Mouse (Mus musculus) kidney, adult 18-20 months (tissue): ENCODE results near the gene Trpm3.
"Not testable (repeated sequence)": the region's sequence is repeated elsewhere in the genome, so short reads cannot be mapped to it uniquely, and the experiment has no call there.

Experiments used
- DNase-seq: peaks from one replicate; pipeline ENCODE4 v3.0.0; 2021

The Trpm3 gene

DNA sequence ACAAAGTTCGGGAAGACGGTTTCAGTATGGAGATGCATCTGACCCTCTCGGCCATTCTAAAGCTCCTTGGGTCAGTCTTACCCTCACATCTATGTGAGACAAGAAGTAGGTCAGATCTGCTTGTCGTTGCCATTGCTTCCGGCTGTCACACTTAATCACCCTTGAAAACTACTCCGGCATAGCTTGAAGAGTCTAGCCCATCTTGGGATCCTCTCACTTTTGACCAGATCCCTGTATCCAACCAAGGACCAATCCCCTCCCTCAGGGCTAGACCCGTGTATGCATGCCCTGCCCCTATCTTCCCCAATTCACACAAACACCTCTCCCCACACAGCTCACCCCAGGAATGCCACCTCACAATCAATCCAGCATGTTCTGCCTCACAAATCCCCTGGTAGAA is 867.0 kb downstream of the Trpm3 start:
- no peak for DNase-seq

DNA sequence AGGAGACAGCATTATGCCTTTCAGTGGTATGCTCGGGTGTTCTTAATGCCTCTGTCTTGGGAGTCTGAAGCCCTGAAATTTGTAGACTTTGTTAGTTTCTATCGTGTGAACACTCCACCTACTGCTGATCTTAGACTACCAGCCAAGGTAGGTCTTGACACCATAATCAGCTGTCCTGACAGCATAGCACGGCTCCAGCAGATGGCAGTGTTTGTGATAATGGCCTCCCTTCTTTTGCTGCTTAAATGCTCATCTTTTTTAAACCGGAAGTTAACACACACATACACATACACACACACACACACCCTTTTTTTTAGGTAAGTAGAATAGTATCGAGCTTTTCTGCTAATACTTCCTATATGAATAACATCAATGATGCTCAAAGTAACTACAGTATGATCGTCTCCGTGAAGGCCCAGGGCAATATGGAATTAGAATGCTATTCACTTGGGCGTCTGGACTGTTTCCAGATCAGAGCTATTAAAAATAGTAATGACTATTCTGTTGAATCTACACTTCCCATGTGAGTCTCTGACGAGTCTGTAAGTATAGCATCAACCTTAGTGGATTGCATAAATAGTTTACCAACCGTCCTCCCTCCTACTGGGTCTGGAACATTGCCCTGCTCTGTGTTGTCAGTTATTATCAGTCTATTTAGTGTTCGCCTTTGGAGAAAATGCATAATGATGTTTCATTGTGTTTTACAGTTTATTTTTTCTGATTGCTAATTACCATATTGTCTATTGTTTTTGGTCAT is 867.8 kb downstream of the Trpm3 start:
- DNase-seq = peak; percentile 71

DNA sequence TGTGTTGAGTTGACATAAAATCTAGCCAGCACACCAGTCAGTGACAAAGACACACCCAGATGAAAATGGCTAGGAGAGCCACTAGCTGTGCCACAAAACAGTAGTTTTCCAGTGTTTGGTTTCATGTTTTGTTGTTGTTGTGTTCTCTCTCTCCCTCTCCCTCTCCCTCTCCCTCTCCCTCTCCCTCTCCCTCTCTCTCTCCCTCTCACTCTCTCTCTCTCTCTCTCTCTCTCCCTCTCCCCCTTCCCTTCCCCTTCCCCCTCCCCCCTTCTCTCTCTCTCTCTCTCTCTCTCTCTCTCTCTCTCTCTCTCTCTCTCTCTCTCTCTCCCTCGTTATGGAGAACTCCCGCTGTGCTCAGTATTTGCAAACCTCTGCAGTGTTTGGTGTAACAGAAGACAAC is 874.8 kb downstream of the Trpm3 start:
- DNase-seq = no peak

DNA sequence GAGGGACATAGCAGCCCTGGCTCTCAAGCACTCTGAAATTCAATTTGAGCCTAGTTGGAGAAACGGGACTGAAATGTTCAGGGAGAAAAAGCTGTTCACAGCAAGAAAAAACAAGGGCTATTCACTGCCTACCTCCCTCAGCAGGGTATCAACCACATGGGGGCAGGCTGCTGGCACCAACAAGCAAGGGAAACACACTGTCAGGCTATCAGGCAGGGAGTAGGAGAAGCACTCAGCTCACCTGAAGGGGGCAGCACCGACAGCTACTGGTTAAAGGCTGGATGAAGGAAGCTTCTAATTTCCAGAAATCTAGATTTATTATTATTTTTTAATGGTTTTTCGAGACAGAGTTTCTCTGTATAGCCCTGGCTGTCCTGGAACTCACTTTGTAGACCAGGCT is 876.7 kb downstream of the Trpm3 start:
- peak; percentile 72 for DNase-seq

DNA sequence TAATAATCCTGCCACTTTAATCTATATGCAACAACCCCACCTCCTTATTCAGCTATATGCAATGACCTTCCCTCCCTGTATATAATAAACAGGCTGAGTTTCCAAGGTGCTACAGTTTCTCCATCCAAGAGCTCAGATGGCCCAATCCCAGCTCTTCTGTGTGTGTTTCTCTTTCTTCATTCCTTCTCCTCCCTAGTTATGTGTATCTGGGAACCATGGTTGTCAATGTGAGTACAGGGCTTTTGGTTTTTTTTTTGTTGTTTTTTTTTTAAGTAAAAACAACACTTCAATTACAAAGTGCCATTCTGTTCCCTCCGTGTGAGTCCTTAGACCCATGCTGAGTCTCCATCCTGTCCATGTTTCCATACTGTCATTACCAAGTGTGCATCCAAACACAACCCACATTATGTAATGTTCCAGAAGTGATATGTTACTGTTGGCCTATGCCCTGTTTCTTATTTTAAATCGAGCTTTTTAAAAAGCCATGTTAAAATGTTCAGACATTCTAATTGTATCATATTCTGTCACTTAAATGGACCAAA is 879.4 kb downstream of the Trpm3 start:
- no peak for DNase-seq

DNA sequence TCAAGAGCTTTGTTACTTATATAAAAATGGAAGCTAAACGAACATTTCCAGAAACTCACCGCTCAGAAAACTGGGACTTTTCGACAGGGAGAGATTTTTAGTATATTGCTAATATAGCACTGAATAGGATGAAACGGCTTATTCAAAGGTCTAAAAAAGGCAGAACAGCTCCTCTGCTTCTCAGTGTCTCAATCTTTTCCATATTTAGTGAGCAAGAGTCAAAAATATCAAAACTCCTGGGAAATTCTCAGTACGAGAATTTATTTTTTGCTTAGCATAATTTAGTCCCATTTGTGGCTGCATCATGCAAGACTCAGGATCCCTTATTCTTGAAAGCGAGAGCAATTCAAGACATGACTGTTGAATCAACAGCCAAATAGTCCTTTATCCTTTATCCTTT is 884.1 kb downstream of the Trpm3 start:
- no peak for DNase-seq

DNA sequence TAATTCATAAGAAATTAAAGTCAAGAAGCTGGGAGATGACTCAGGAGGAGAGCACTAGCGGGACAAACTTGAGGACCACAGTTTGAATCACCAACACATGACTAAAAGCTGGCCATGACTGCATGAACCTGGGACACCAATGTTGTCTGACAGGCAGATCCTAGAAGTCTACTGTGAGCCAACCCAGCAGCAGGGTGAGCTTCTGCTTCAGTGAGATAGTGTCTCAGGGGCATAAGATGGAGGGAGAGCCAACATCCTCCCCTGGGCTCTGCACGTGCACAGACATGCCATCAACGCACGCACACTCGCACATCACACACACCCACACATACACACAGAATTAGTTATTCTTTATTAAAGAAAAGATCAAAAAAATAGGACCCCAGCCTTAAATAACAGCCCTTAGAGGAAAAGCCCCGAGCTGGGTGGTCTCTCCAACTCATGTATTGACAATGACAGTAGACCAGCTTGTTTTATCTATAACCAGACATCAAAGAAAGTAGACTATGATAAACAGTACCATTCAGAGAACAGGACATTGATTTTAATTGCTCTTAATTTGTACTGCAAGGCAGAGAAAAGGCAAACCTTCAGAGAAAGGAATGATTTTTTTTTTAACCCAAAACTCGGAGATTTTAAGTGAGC is 884.6 kb downstream of the Trpm3 start:
- no peak for DNase-seq

DNA sequence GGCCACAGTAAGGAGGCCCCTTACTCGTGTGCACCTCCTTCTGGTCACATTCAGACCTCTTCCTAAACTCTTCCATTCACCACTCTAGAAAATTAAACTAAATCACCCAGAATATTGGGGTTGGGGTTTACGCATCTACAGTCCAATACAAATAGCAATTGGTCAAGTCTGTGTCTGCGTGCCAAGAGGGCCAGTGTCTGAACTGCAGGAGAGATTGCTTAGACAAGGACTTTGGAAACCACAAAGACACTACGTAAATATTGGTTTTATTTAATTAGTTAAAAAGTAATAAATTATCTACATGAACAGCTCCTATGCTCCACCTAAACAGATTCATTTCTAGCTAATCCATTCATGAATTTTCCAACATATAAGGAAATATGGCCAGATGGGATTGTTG is 886.0 kb downstream of the Trpm3 start:
- DNase-seq = no peak

DNA sequence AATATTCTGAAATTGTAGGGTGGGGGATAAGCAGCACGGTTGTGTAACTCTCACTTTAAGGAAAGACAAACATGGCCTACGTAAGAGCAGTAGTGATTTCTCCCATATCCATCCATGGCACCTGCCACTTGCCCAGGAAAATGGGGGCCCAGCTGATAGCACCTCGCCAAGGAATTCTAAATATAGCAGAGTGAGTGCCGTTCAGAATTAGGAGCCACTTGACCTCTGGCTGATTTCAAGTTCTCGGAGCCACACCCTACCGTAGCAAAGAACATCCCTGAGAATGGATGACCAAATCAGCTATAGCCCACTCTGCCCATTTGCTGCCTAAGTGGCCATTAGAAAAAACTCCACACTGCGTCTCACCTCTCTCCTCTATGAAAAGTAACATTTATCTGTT is 887.6 kb downstream of the Trpm3 start:
- DNase-seq = no peak

DNA sequence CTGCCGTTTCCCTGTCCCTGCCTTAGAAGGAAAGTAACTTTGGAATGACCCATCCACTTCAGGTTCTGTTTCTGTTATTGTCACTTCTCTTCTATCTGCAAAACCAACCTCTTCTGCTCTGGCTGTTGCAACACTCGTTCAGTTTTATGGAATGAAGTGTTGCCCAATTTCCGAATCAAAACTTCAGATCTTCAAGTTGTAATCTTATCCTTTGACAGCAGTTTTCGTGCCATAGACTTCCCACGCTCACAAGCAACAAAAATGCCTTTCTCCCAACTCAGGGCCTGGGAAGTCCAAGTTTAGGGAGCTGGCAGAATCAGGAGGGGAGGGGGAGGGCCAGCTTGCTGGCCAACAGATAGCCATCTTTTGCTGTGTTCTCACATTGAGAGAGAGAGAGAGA is 889.4 kb downstream of the Trpm3 start:
- no peak for DNase-seq

DNA sequence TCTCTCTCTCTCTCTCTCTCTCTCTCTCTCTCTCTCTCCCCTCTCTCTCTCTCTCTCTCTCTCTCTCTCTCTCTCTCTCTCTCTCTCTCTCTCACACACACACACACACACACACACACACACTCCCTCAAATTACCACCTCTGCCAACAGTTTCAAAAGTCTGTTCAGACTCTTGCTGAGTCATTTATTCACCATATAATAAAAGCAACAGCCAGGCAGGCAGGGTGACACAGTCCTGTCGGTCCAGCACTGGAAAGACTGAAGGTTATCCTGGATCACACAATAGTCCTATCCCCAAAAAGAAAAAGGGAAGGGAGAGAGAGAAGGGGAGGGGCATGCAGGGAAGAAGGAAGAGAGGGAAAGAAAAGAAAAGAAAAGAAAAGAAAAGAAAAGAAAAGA is 894.5 kb downstream of the Trpm3 start:
- not testable (repeated sequence) for DNase-seq

DNA sequence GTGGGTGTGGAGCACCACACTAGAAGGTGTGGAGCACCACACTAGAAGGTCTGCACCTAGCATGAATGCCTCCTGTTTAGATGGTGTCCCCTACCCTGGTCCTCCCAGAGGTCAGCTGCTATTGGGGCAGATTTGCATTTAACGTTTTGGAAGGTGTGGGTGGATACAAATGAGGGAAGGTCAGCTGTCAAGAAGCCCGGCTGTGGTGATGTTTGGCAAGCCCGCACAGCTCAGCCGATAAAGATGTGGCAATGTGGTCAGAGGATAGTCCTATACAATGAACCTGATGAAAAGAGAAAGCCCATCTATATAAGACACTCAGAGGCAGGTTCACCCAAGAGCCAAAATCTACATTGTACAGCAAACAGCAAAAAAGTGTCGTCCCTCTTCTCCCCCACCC is 895.3 kb downstream of the Trpm3 start:
- DNase-seq = no peak

DNA sequence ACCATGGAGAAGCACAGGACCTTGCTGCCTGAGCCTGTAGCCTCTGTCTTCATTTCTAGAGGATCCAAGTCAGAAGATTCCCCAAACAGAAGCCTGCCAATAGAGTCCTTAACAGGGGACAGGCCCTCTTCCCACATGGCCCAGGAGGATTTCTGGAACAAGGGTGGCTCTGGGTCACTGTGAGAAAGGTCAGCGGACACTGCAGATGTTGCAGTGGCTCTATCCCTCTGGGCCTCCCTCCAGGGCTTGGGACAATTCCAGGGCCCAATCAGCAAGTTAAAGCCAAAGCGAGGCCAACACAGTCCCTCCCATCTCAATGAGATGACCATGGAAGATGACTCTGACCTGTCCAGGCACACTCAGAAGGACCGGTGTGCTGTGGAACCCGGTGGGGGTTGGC is 896.1 kb downstream of the Trpm3 start:
- peak; percentile 85 for DNase-seq

DNA sequence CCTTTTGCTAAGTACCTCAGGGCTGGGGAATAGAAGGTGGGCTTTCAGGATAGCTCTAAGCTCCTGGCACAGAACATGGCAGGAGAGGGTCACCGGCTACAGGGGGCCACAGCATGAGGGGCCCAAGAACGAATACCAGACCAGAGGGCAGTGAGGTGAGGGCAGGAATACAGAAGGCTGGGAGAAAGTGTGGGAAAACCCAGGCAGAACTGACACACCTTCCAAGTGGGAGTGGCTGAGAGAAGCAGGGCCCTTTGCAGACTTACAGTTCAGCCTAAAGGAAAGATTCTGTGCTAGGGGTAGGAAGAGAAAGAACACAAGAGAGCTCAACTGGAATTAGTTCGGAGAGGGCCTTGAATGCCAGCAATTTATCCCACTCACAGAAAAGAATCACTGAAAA is 896.9 kb downstream of the Trpm3 start:
- no peak for DNase-seq

DNA sequence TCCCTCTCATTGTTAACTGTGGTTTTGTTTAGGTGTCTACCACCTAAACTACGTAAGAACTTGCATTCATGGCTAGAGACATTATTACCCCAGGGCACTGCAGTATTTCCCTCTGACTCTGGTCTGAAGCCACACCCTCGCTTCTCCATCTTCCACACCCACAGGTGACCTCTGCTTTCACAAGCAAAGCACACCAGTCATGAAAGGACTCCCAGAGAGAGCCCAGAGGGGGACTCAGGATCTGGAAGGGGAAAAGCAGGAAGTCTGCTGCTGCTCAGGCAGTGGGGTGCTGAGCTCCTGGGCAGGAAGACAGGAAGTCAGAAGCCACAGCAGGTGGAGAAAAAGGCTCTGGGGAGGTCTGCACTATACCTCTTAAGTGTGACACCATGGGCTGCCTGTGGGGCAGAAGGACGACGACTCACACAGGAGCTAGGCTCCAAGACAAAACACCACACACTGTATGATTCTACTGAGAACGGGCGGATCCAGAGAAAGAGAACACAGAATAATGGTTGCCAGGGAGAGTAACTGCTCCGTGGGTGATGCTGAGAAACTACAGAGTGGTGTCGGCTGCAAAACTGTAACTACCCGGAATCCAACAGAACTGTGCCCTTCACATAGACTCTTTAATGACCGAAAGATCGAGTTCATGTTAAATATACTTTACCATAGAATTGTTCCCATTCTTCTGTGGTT is 898.1 kb downstream of the Trpm3 start:
- DNase-seq = peak; percentile 17

DNA sequence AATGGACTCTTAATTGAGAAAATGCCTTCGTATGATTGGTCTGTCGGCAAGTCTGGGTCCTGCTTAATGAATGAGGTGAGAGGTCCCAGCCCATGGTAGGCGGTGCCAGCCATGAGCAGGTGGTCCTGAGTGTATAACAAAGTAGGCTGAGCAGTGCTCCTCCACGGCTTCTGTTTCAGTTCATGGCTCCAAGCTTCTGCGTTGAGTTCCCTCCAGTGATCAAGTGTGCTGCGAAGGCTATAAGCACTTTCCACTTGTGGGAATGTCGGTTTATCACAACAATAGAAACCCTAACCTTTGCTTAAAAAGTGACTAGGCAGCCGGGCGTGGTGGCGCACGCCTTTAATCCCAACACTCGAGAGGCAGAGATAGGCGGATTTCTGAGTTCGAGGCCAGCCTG is 898.7 kb downstream of the Trpm3 start:
- DNase-seq = no peak

DNA sequence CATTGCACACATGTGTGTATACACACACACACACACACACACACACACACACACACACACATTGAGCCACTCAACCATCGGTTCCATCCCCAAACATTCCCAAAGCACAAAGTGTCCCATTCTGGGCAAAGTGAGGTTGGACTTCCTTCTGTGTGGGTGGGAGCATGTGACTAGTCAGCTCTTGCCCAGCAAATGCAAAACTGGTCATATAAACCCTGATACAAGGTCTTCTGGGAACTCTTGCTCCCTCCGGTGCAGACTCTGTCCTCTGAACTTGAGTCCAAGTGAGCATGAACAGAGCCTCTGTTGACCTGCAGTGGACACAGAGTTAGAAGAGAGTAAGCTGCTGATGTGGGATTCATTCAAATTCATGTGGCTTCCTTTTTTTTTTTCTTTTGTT is 899.5 kb downstream of the Trpm3 start:
- peak; percentile 67 for DNase-seq

DNA sequence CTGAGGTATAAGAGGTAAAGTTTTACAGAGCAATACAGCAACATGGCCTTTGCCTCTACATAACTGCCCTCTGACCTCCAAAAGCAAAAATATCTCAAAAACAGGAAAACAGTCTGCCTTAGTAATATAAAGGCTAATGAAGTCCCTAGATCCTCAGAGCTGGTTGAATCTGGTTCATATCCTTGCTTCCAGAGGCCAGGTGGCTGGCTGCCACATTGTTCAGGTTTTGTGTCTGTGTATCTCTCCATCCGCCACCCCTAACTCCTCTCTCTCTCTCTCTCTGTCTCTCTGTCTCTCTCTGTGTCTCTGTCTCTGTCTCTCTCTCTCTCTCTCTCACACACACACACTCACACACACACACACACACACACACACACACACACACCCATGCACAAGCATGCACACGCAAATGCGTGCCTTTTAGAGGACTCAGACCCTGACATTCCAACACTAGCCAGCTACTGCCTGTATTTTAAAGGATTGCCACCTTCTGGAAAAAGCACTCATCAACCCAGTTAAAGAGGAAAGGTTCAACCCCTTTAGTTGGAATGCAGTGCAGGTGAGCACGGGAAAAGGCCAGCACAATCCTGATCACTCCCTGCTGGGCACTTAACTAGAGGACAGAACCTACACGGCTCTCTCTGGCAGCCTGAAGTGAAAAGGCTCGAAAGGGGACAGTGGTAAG is 902.8 kb downstream of the Trpm3 start:
- DNase-seq = peak; percentile 55

DNA sequence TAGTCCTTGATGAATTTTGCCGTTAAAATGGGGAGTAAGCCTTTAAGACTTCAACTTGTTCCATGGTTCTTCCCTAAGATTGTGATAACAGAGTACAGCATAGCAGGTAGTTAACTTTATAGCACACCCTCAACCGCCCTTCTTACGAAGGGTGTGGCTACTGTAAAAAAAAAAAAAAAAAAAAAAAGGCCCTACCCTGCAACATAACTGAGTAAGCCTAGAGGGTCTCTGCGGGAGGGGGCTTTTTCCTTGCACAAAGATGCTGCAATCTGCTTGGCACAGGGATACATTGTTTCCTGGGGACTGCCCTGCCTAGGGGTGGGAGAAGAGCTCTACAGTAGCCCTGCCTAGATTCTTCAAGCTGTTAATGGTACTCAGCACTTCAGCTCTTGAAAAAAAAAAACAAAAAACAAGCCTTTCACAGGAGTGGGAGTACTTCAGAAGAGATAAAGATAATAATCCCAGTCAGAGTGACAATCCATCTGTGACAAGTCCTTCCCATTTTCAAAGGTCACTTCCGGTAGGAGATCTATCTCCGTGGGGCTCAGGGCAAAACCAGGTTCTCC is 903.4 kb downstream of the Trpm3 start:
- DNase-seq = peak; percentile 21

DNA sequence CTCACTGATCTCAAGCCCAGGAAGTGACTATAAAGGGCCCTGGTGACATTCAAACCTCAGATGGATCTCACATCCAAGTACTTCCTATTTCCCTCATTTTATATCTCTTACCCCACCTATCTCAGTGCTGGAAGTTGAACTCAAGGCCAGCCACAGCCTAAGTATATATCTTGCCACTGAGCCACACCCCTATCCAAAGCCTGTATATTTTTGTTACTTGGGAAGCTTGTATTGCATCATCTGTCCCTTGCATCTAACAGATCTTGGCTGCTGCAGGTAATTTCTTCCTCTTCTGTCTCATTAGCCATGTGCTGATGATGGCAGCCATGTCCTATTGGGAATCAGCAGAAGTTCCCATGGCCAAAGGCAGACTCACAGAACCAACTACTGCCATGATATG is 904.9 kb downstream of the Trpm3 start:
- DNase-seq = no peak
